ENCODE assay signal across 1 mouse cellular context in the genomic region with DNA sequence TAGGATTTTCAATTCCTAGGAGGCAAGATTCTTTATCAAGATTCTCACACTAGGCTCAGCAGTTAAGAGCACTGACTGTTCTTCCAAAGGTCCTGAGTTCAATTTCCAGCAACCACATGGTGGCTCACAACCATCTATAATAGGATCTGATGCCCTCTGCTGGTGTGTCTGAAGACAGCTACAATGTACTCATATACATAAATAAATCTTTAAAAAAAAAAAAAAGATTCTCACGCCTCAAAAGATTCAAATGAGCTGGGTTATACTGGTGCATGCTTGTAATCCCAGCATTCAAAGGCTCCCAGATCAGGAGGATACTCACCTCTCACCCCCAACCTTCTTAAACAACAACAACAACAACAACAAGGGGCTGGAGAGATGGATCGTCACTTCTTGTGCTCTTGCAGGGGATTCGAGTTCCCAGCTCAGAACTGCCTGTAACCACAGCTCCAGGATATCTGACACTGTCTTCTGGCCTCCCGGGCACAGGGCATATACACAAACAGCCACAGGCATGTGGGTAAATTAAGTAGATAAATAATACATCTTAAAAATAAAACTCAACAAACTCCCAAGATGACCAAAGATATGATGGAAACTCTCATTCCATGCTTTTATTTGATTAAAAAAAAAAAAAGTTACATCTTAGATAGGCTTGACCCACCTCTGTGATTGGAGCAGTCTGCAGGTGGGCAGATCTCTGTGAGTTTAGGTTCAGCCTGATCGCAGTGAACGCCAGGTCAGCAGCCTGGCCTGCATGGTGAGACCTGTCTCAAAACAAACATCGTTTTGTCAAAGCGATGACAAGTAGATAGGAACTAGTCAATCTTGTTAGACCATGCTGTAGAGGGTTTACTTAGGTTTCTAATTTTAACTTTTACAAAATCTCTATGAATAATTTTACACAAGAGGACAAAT.
TF ChIP-seq lines count a peak whose summit lies in the region.

No protein-coding gene starts in this region.

TF ChIP-seq in MEL, 35 proteins besides CTCF, POLR2A, EP300 and RAD21:
- TF ChIP-seq KAT2A (conservative IDR thresholded peaks at IDR 0.05; ENCODE audit: low read depth, low read length) (no peak), NELFE (IDR thresholded peaks at IDR 0.05; ENCODE audit: low read depth, low read length) (no peak), POLR2AphosphoS5 (IDR thresholded peaks at IDR 0.05; ENCODE audit: borderline replicate concordance, low read depth, low read length) (no peak), ZNF384 (IDR thresholded peaks at IDR 0.05; ENCODE audit: low read depth, low read length) (peak; percentile 76)
TF ChIP-seq in MEL: peak in this region for 1.
